Comparison of ENCODE assay signal across 19 mouse cellular contexts in the genomic region with DNA sequence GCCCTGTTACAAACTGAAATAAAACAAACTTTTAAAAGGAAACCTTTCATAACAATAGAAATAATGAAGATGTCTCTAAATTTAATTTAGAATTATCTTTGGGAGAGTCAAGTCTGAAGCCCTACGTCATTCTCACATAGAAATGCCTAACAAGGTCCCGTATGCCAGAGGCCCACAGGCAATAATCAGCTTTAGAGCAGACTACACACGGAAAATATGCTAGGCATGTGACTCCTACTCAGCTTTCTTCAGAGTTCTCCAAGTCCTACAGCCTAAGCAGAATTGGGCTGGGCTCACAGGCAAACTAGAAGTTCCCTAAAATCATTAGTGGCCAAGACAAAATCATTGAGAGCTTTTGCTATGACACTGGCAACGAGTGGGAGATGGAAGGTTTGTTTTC.
DNase-seq lines count a peak whose midpoint lies in the region; ATAC-seq and TF ChIP-seq lines count a peak whose summit lies in the region.
"Had no signal": no experiment of that assay in that cellular context is flagged by ENCODE, and none has a peak within 500 bp of the region (broad histone marks: within the 10 kb centered on the region; RNA-seq: fewer than 3 reads in every experiment).

No protein-coding gene starts in this region.

- DNase-seq in heart, adult 18-20 months = peak; percentile 30 to 33
- no peak for DNase-seq in heart, postnatal 25 days (ENCODE audit: low spot score)
- DNase-seq in ovary, postnatal 14 days (ENCODE audit: low spot score) = peak; percentile 1
- no peak for DNase-seq in ovary, adult 18-20 months (ENCODE audit: low spot score)
- DNase-seq in heart, postnatal 0 days (ENCODE audit: low spot score) = peak; percentile 15
- DNase-seq in left cerebral cortex, adult 8-10 months (ENCODE audit: low spot score in 2 of 2) = no peak
- DNase-seq: adrenal gland, postnatal 10 days; cerebellum, adult 9-11 months; gastrocnemius, adult 2 months; thymus, postnatal 14 days had no signal

- H3K36me3 ChIP-seq in heart, postnatal 0 days (replicated peaks; ENCODE audit: control insufficient read depth, insufficient read depth, low read length) = no peaks in the 10 kb centered on the region
- H3K36me3 ChIP-seq: embryonic facial prominence, embryonic 13.5 days; heart, embryonic 15.5 days; kidney, embryonic 15.5 days; limb, embryonic 15.5 days; midbrain, embryonic 10.5 days had no signal

- no peak for TF ChIP-seq EP300 in heart, postnatal 0 days (IDR thresholded peaks at IDR 0.05; ENCODE audit: low read depth)

- H3K4me2 ChIP-seq in heart, postnatal 0 days (ENCODE audit: low read depth, low read length) = no peak overlapping the region
- H3K4me2 ChIP-seq: embryonic facial prominence, embryonic 13.5 days; heart, embryonic 15.5 days; hindbrain, embryonic 14.5 days; kidney, embryonic 15.5 days; limb, embryonic 15.5 days had no signal

- TF ChIP-seq CTCF in heart, postnatal 0 days (IDR thresholded peaks at IDR 0.05; ENCODE audit: low read depth) = no peak

- peak; percentile 53; the same call in 1 of the 2 replicates for ATAC-seq in heart, postnatal 0 days (ENCODE audit: insufficient read depth, low read depth)
- ATAC-seq in erythroblast, adult 5-6 weeks (replicated peaks; ENCODE audit: low FRiP score, poor library complexity, severe bottlenecking) = no peak
- ATAC-seq: Patski had no signal

- no peak overlapping the region for H3K27ac ChIP-seq in heart, postnatal 0 days (ENCODE audit: low read depth)
- H3K27ac ChIP-seq: embryonic facial prominence, embryonic 13.5 days; gastrocnemius, adult 2 months; heart, embryonic 15.5 days; hindbrain, embryonic 14.5 days; kidney, embryonic 15.5 days; limb, embryonic 15.5 days; macrophage; midbrain, embryonic 10.5 days had no signal

- no peak overlapping the region for H3K9ac ChIP-seq in heart, postnatal 0 days (replicated peaks; ENCODE audit: low read depth, low read length)
- H3K9ac ChIP-seq: embryonic facial prominence, embryonic 13.5 days; heart, embryonic 15.5 days; hindbrain, embryonic 14.5 days; kidney, embryonic 15.5 days; limb, embryonic 15.5 days had no signal

- no peaks in the 10 kb centered on the region for H3K27me3 ChIP-seq in heart, postnatal 0 days (ENCODE audit: control insufficient read depth, insufficient read depth, low read length)
- H3K27me3 ChIP-seq: embryonic facial prominence, embryonic 13.5 days; heart, embryonic 15.5 days; kidney, embryonic 15.5 days; limb, embryonic 15.5 days; Patski had no signal

- no peak overlapping the region for H3K4me3 ChIP-seq in heart, postnatal 0 days (ENCODE audit: low read depth, low read length)
- H3K4me3 ChIP-seq: embryonic facial prominence, embryonic 13.5 days; gastrocnemius, adult 2 months; heart, embryonic 15.5 days; kidney, embryonic 15.5 days; limb, embryonic 15.5 days; midbrain, embryonic 10.5 days had no signal

- H3K4me1 ChIP-seq in heart, postnatal 0 days (ENCODE audit: control insufficient read depth, insufficient read depth) = no peaks in the 10 kb centered on the region
- H3K4me1 ChIP-seq: embryonic facial prominence, embryonic 13.5 days; heart, embryonic 15.5 days; kidney, embryonic 15.5 days; limb, embryonic 15.5 days; midbrain, embryonic 10.5 days had no signal

- H3K9me3 ChIP-seq in heart, postnatal 0 days (replicated peaks; ENCODE audit: control insufficient read depth, low read length) = no peaks in the 10 kb centered on the region
- H3K9me3 ChIP-seq: embryonic facial prominence, embryonic 13.5 days; heart, embryonic 15.5 days; kidney, embryonic 15.5 days; limb, embryonic 15.5 days; midbrain, embryonic 10.5 days had no signal

- 30% methylated on average over 4 of the region's 4 CpGs for WGBS in heart, postnatal 0 days

- intact Hi-C loops in heart, postnatal 25 days (cut with DNase I) = no loop called here

Comparison
In these comparisons a context has a peak if more than half of its experiments do, and no peak if none do; other contexts are left out.
1. DNase-seq: peak in heart, adult 18-20 months (2 of 2), ovary, postnatal 14 days (single experiment) and heart, postnatal 0 days (single experiment); none in heart, postnatal 25 days (single experiment), ovary, adult 18-20 months (single experiment) and left cerebral cortex, adult 8-10 months (0 of 2).